Mouse (Mus musculus) stomach, embryonic 16.5 days (tissue): ENCODE measurements around the gene 4930426L09Rik. TPM values are rescaled to one million over a fixed set of nuclear protein-coding genes. Genes with fewer than 3 reads are reported as not detected.
"Not testable (repeated sequence)": the region's sequence is repeated elsewhere in the genome, so short reads cannot be mapped to it uniquely, and the experiment has no call there.

Experiments
- ATAC-seq: fragments of 200-750 bp; cut with Nextera tagmentation; 2 replicates; pipeline ENCODE4 v1.8.0; 2017; ENCODE audit warnings: moderate number of reproducible peaks, moderate TSS enrichment; ENCODE audit not compliant: insufficient read depth, low FRiP score
- H3K27ac ChIP-seq: fragments of 300-500 bp; sonication (generic); 2 replicates; pipeline ENCODE4 v1.5.1; 2014; ENCODE audit warnings: low read length
- H3K27me3 ChIP-seq: fragments of 300-500 bp; sonication (generic); 2 replicates; pipeline ENCODE4 v1.6.1; 2014; ENCODE audit warnings: low read length, control low read depth, mixed read lengths; ENCODE audit not compliant: control insufficient read depth, insufficient read depth
- H3K36me3 ChIP-seq: fragments of 300-500 bp; sonication (generic); 2 replicates; pipeline ENCODE4 v1.6.1; 2014; ENCODE audit warnings: low read length; ENCODE audit not compliant: control insufficient read depth, insufficient read depth
- H3K4me1 ChIP-seq: fragments of 300-500 bp; sonication (generic); 2 replicates; pipeline ENCODE4 v1.6.1; 2014; ENCODE audit warnings: low read length, control low read depth, mixed read lengths; ENCODE audit not compliant: control insufficient read depth, insufficient read depth
- H3K4me2 ChIP-seq: fragments of 300-500 bp; sonication (generic); 2 replicates; pipeline ENCODE4 v1.6.1; 2014; ENCODE audit warnings: low read depth, low read length, mixed read lengths
- H3K4me3 ChIP-seq: fragments of 300-500 bp; sonication (generic); replicated peaks from 2 replicates; pipeline ENCODE4 v1.5.1; 2014; ENCODE audit warnings: mild to moderate bottlenecking, low read length
- H3K9ac ChIP-seq: fragments of 300-500 bp; sonication (generic); 2 replicates; pipeline ENCODE4 v1.6.1; 2014; ENCODE audit warnings: low read length
- H3K9me3 ChIP-seq: fragments of 300-500 bp; sonication (generic); replicated peaks from 2 replicates; pipeline ENCODE4 v1.6.1; 2016; ENCODE audit warnings: low read length, control low read depth; ENCODE audit not compliant: control insufficient read depth
- WGBS: fragments of 180-500 bp; shearing (Covaris S2); extraction: QIAGEN DNeasy Blood & Tissue Kit; methylation state at CpG from one replicate; pipeline ENCODE4 v1.1.7; 2014; 5-methylcytosine and 5-hydroxymethylcytosine counted together
- polyA plus RNA-seq: library from polyadenylated mRNA; unstranded; fragments of >200 nt; fragmentation: Nextera tagmentation; extraction: Ambion mirVana; gene quantifications from 2 replicates; pipeline ENCODE4 v1.2.1, GENCODE M21; 2015

Gene 4930426L09Rik
- polyA plus RNA-seq, 1 experiment from 2014 or later = 0.14 TPM

- Histone ChIP-seq H3K27ac (no peak overlapping the region), H3K4me2 (no peak overlapping the region), H3K9ac (no peak overlapping the region), H3K4me3 (no peak overlapping the region), H3K27me3 (no peaks in the 10 kb centered on the region), H3K36me3 (no peaks in the 10 kb centered on the region), H3K4me1 (0 out of 2 replicates have a peak, but pooled peaks cover 3% of the 10 kb centered on the region), H3K9me3 (0 out of 2 replicates have a peak, but pooled peaks cover 8% of the 10 kb centered on the region)
- ATAC-seq = peak; percentile 33; the same call in 1 of the 2 replicates
- WGBS = 62% methylated on average over 7 of the region's 7 CpGs
Measured at GRCm38 (mm10) chr2:18992512-18993510, 5.3 kb upstream of the 4930426L09Rik start.

GRCm38 (mm10) chr2:18996451-18997211, 1.5 kb upstream of the 4930426L09Rik start:
- H3K27ac ChIP-seq = no peak overlapping the region; the same call in 1 of the 2 replicates
- no peaks in the 10 kb centered on the region for H3K27me3 ChIP-seq
- H3K9ac ChIP-seq = peak overlapping the region; percentile 88
- WGBS = under 1% methylated on average over 25 of the region's 25 CpGs
- 0 out of 2 replicates have a peak, but pooled peaks cover 8% of the 10 kb centered on the region for H3K4me1 ChIP-seq
- H3K4me3 ChIP-seq = peak overlapping the region; percentile 77
- peak overlapping the region; percentile 71 for H3K4me2 ChIP-seq
- H3K36me3 ChIP-seq = no peaks in the 10 kb centered on the region
- H3K9me3 ChIP-seq = 0 out of 2 replicates have a peak, but pooled peaks cover 3% of the 10 kb centered on the region
- no peak for ATAC-seq

- under 1% methylated on average over 46 of the region's 46 CpGs for WGBS
- peak overlapping the region; percentile 77 for H3K4me3 ChIP-seq
- H3K27ac ChIP-seq = peak overlapping the region; percentile 93
- H3K27me3 ChIP-seq = no peaks in the 10 kb centered on the region
- peak overlapping the region; percentile 71 for H3K4me2 ChIP-seq
- no peaks in the 10 kb centered on the region for H3K9me3 ChIP-seq
- ATAC-seq = peak; percentile 60
- H3K36me3 ChIP-seq = no peaks in the 10 kb centered on the region
- 0 out of 2 replicates have a peak, but pooled peaks cover 8% of the 10 kb centered on the region for H3K4me1 ChIP-seq
- peak overlapping the region; percentile 88 for H3K9ac ChIP-seq
Measured at GRCm38 (mm10) chr2:18997387-18997971, 664 bp upstream of the 4930426L09Rik start.

GRCm38 (mm10) chr2:18999395-18999794, 1.3 kb downstream of the 4930426L09Rik start:
- no peaks in the 10 kb centered on the region for H3K9me3 ChIP-seq
- 90% methylated on average over 2 of the region's 2 CpGs for WGBS
- H3K4me1 ChIP-seq = 0 out of 2 replicates have a peak, but pooled peaks cover 5% of the 10 kb centered on the region
- H3K36me3 ChIP-seq = no peaks in the 10 kb centered on the region
- ATAC-seq = no peak
- no peak overlapping the region for H3K4me2 ChIP-seq
- no peak overlapping the region for H3K4me3 ChIP-seq
- H3K9ac ChIP-seq = no peak overlapping the region
- no peak overlapping the region for H3K27ac ChIP-seq
- no peaks in the 10 kb centered on the region for H3K27me3 ChIP-seq

GRCm38 (mm10) chr2:19004801-19005200, 6.7 kb downstream of the 4930426L09Rik start:
- Histone ChIP-seq H3K36me3 (no peaks in the 10 kb centered on the region), H3K9ac (no peak overlapping the region), H3K4me1 (no peaks in the 10 kb centered on the region), H3K27ac (no peak overlapping the region), H3K9me3 (no peaks in the 10 kb centered on the region), H3K4me3 (no peak overlapping the region), H3K27me3 (no peaks in the 10 kb centered on the region), H3K4me2 (no peak overlapping the region)
- 69% methylated on average over 10 of the region's 10 CpGs for WGBS
- ATAC-seq = no peak

GRCm38 (mm10) chr2:19006124-19006523, 8.0 kb downstream of the 4930426L09Rik start:
- H3K9ac ChIP-seq = no peak overlapping the region
- H3K4me3 ChIP-seq = no peak overlapping the region
- no peak overlapping the region for H3K4me2 ChIP-seq
- no peaks in the 10 kb centered on the region for H3K27me3 ChIP-seq
- no peaks in the 10 kb centered on the region for H3K9me3 ChIP-seq
- no peaks in the 10 kb centered on the region for H3K36me3 ChIP-seq
- ATAC-seq = no peak
- H3K27ac ChIP-seq = peak overlapping the region; percentile 4; the same call in 1 of the 2 replicates
- WGBS = 77% methylated on average over 7 of the region's 7 CpGs
- H3K4me1 ChIP-seq = no peaks in the 10 kb centered on the region

GRCm38 (mm10) chr2:19007580-19007979, 9.4 kb downstream of the 4930426L09Rik start:
- Histone ChIP-seq H3K4me1 (no peaks in the 10 kb centered on the region), H3K27ac (no peak overlapping the region), H3K36me3 (no peaks in the 10 kb centered on the region), H3K4me3 (no peak overlapping the region), H3K4me2 (no peak overlapping the region), H3K27me3 (no peaks in the 10 kb centered on the region), H3K9ac (no peak overlapping the region), H3K9me3 (no peaks in the 10 kb centered on the region)
- ATAC-seq = no peak
- whole genome bisulfite sequencing = 60% methylated on average over 4 of the region's 4 CpGs

GRCm38 (mm10) chr2:19010541-19010940, 12.4 kb downstream of the 4930426L09Rik start:
- not testable (repeated sequence) for H3K4me2 ChIP-seq, H3K27me3 ChIP-seq, H3K9ac ChIP-seq, ATAC-seq, H3K4me1 ChIP-seq, H3K36me3 ChIP-seq, H3K4me3 ChIP-seq, H3K9me3 ChIP-seq, H3K27ac ChIP-seq
- 62% methylated on average over 1 of the region's 1 CpGs for WGBS
